Mouse (Mus musculus): ENCODE measurements at regions not wholly inside any gene's neighbourhood (a gene's known extent, or its start where the extent isn't known, plus 50 kb on each side); places are given as distances from the start of the nearest gene placed in this dataset.
"Not testable (repeated sequence)": the region's sequence is repeated elsewhere in the genome, so short reads cannot be mapped to it uniquely, and the experiment has no call there.

- Histone ChIP-seq H3K36me3 (no peaks in the 10 kb centered on the region), H3K4me2 (replicated peaks) (no peak overlapping the region), H3K4me1 (0 out of 2 replicates have a peak, but pooled peaks cover 2% of the 10 kb centered on the region), H3K9me3 (no peaks in the 10 kb centered on the region), H3K4me3 (no peak overlapping the region), H3K27ac (replicated peaks) (peak overlapping the region; percentile 3; the same call in 1 of the 2 replicates), H3K27me3 (no peaks in the 10 kb centered on the region), H3K9ac (replicated peaks) (no peak overlapping the region)
- ATAC-seq (replicated peaks) = no peak
- 14% methylated on average over 3 of the region's 3 CpGs for WGBS
Measured at GRCm38 (mm10) chr11:26773122-26773796, 179.5 kb upstream of the Vrk2 start.

- WGBS = 84% methylated on average over 3 of the region's 3 CpGs
- Histone ChIP-seq H3K4me1 (no peaks in the 10 kb centered on the region), H3K9ac (replicated peaks) (no peak overlapping the region), H3K4me3 (no peak overlapping the region), H3K27ac (replicated peaks) (no peak overlapping the region), H3K36me3 (no peaks in the 10 kb centered on the region), H3K4me2 (replicated peaks) (no peak overlapping the region), H3K9me3 (no peaks in the 10 kb centered on the region), H3K27me3 (no peaks in the 10 kb centered on the region)
- no peak for ATAC-seq (replicated peaks)
Measured at GRCm38 (mm10) chr11:26755576-26755975, 161.8 kb upstream of the Vrk2 start.

- Histone ChIP-seq H3K4me3 (no peak overlapping the region), H3K4me2 (replicated peaks) (no peak overlapping the region), H3K36me3 (no peaks in the 10 kb centered on the region), H3K27ac (replicated peaks) (no peak overlapping the region), H3K9me3 (no peaks in the 10 kb centered on the region), H3K9ac (replicated peaks) (no peak overlapping the region), H3K4me1 (no peaks in the 10 kb centered on the region), H3K27me3 (no peaks in the 10 kb centered on the region)
- ATAC-seq (replicated peaks) = no peak
- WGBS = 34% methylated on average over 1 of the region's 1 CpGs
Measured at GRCm38 (mm10) chr11:26753616-26754015, 159.8 kb upstream of the Vrk2 start.

GRCm38 (mm10) chr11:26742235-26742634, 148.4 kb upstream of the Vrk2 start:
- H3K36me3 ChIP-seq = no peaks in the 10 kb centered on the region
- no peak overlapping the region for H3K27ac ChIP-seq (replicated peaks)
- no peaks in the 10 kb centered on the region for H3K27me3 ChIP-seq
- no peaks in the 10 kb centered on the region for H3K4me1 ChIP-seq
- no peak overlapping the region for H3K4me2 ChIP-seq (replicated peaks)
- no peak for ATAC-seq (replicated peaks)
- WGBS = 95% methylated on average over 1 of the region's 1 CpGs
- no peak overlapping the region for H3K4me3 ChIP-seq
- H3K9ac ChIP-seq (replicated peaks) = no peak overlapping the region
- no peaks in the 10 kb centered on the region for H3K9me3 ChIP-seq

- Histone ChIP-seq H3K27me3 (no peaks in the 10 kb centered on the region), H3K9ac (replicated peaks) (no peak overlapping the region), H3K9me3 (no peaks in the 10 kb centered on the region), H3K4me2 (replicated peaks) (no peak overlapping the region), H3K4me3 (no peak overlapping the region), H3K36me3 (no peaks in the 10 kb centered on the region), H3K27ac (replicated peaks) (peak overlapping the region; percentile 20; the same call in 1 of the 2 replicates), H3K4me1 (no peaks in the 10 kb centered on the region)
- WGBS = 39% methylated on average over 4 of the region's 4 CpGs
- ATAC-seq (replicated peaks) = 0 out of 2 replicates have a peak, but pooled peaks have one; percentile 55
Measured at GRCm38 (mm10) chr11:26739732-26740131, 145.9 kb upstream of the Vrk2 start.

DNA sequence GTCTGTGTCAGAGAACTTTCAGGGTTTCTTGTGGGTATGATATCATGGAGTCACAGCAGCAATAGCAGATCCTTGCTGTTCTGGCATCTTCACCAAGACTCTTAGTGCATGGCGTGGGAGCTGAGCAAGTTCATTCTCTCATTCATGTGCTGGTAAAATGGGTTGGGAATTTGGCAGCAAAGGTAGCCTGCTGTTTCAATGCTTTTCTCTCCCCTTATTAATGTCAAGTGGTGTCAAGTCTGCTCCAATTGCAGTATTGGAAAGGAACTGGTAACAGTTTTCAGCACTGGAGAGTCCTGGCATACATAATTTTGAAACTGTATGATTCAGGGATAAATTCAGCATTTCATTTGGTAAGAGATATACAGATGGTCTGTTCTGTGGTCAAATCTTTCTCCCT, 133.2 kb upstream of the Vrk2 start:
- Histone ChIP-seq H3K27ac (replicated peaks) (no peak overlapping the region; the same call in 1 of the 2 replicates), H3K4me2 (replicated peaks) (no peak overlapping the region), H3K4me3 (no peak overlapping the region), H3K27me3 (no peaks in the 10 kb centered on the region), H3K9me3 (no peaks in the 10 kb centered on the region), H3K9ac (replicated peaks) (no peak overlapping the region), H3K4me1 (peaks cover 7% of the 10 kb centered on the region), H3K36me3 (no peaks in the 10 kb centered on the region)
- WGBS = 39% methylated on average over 1 of the region's 1 CpGs
- ATAC-seq (replicated peaks) = peak; percentile 49; the same call in 1 of the 2 replicates

- Histone ChIP-seq H3K36me3 (no peaks in the 10 kb centered on the region), H3K4me3 (no peak overlapping the region), H3K27ac (replicated peaks) (peak overlapping the region; percentile 16; the same call in 1 of the 2 replicates), H3K27me3 (no peaks in the 10 kb centered on the region), H3K9ac (replicated peaks) (no peak overlapping the region), H3K9me3 (no peaks in the 10 kb centered on the region), H3K4me1 (peaks cover 7% of the 10 kb centered on the region), H3K4me2 (replicated peaks) (no peak overlapping the region)
- 44% methylated on average over 11 of the region's 11 CpGs for WGBS
- peak; percentile 41 for ATAC-seq (replicated peaks)
Measured at GRCm38 (mm10) chr11:26724963-26725721, 131.3 kb upstream of the Vrk2 start.

GRCm38 (mm10) chr11:26722292-26722691, 128.5 kb upstream of the Vrk2 start:
- Histone ChIP-seq H3K9me3 (no peaks in the 10 kb centered on the region), H3K9ac (replicated peaks) (no peak overlapping the region), H3K4me3 (no peak overlapping the region), H3K27ac (replicated peaks) (no peak overlapping the region), H3K4me1 (peaks cover 7% of the 10 kb centered on the region), H3K27me3 (no peaks in the 10 kb centered on the region), H3K4me2 (replicated peaks) (no peak overlapping the region), H3K36me3 (no peaks in the 10 kb centered on the region)
- ATAC-seq (replicated peaks) = peak; percentile 51; the same call in 1 of the 2 replicates
- WGBS = 57% methylated on average over 3 of the region's 3 CpGs

DNA sequence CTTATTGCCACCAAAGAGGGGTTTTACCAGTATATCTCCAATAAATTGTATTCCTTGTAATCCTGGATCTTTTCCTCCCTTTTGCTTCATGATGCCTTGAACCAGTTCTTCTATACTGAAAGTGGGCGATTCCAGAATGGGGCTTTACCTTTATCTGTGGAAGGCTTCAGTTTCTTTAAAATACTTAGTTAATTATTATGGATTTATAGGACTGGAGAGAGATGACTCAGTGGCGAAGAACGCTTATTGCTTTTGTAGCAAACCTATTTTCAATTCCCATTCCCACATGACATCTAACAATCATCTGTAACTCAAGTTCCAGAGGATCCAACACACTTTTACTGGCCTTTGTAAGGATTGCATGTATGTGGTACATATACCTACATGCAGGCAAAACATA, 127.4 kb upstream of the Vrk2 start:
- Histone ChIP-seq H3K36me3 (no peaks in the 10 kb centered on the region), H3K4me3 (no peak overlapping the region), H3K27me3 (no peaks in the 10 kb centered on the region), H3K4me1 (peaks cover 7% of the 10 kb centered on the region), H3K4me2 (replicated peaks) (no peak overlapping the region), H3K9ac (replicated peaks) (no peak overlapping the region), H3K9me3 (no peaks in the 10 kb centered on the region), H3K27ac (replicated peaks) (no peak overlapping the region)
- 91% methylated on average over 3 of the region's 3 CpGs for WGBS
- no peak for ATAC-seq (replicated peaks)

DNA sequence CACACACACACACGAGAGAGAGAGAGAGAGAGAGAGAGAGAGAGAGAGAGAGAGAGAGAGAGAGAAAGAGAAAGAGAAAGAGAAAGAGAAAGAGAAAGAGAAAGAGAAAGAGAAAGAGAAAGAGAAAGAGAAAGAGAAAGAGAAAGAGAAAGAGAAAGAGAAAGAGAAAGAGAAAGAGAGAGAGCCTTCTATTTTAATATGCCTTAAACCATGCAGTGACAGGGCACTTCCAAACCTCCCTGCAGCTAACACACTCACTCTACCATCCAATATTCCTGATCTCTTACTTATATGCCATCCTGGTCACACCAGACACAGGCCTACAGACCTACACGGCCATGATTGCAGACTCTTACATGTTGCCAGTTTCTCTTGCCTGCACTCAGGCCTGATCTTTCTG, 117.4 kb upstream of the Vrk2 start:
- not testable (repeated sequence) for H3K36me3 ChIP-seq; H3K9me3 ChIP-seq; ATAC-seq (replicated peaks); H3K4me1 ChIP-seq; H3K9ac ChIP-seq (replicated peaks); H3K4me2 ChIP-seq (replicated peaks); H3K27ac ChIP-seq (replicated peaks); H3K27me3 ChIP-seq; H3K4me3 ChIP-seq
- 71% methylated on average over 2 of the region's 2 CpGs for whole genome bisulfite sequencing

- Histone ChIP-seq H3K4me1 (no peaks in the 10 kb centered on the region), H3K27ac (replicated peaks) (no peak overlapping the region), H3K9me3 (no peaks in the 10 kb centered on the region), H3K9ac (replicated peaks) (no peak overlapping the region), H3K4me3 (no peak overlapping the region), H3K4me2 (replicated peaks) (no peak overlapping the region), H3K27me3 (no peaks in the 10 kb centered on the region), H3K36me3 (no peaks in the 10 kb centered on the region)
- ATAC-seq (replicated peaks) = no peak
- WGBS = 42% methylated on average over 2 of the region's 2 CpGs
Measured at GRCm38 (mm10) chr11:26708636-26709035, 114.8 kb upstream of the Vrk2 start.

DNA sequence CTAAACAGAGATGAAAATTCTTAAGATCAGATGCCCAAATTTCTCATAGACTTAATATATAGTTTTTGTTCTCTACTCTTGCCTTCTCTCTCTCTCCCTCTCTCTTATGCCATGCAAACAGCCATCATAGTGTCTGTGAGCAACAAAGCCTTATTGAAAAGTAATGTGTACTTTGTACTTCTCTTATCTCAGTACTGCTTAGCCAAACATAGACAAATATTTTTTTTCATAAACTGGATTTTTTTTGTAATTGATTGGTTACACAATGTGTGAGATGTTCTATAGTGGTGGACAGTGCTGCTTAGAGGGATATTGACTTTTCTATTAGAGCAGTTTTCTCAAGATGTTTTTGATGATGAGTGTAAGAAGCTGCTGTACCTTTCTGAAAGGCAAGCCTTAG, 90.1 kb upstream of the Vrk2 start:
- no peak overlapping the region for H3K4me3 ChIP-seq
- no peak overlapping the region for H3K4me2 ChIP-seq (replicated peaks)
- no peaks in the 10 kb centered on the region for H3K36me3 ChIP-seq
- no peaks in the 10 kb centered on the region for H3K27me3 ChIP-seq
- no peak overlapping the region for H3K9ac ChIP-seq (replicated peaks)
- ATAC-seq (replicated peaks) = no peak
- no peaks in the 10 kb centered on the region for H3K9me3 ChIP-seq
- H3K27ac ChIP-seq (replicated peaks) = no peak overlapping the region
- no peaks in the 10 kb centered on the region for H3K4me1 ChIP-seq

Data from forebrain, embryonic 15.5 days (tissue).